Mouse (Mus musculus): ENCODE measurements around the gene Dkk3. TPM values are rescaled to one million over a fixed set of nuclear protein-coding genes. Genes with fewer than 3 reads are reported as not detected.
A peak's percentile ranks its signal among the peaks of the same experiment; 100 is the strongest.
"Not testable (repeated sequence)": the region's sequence is repeated elsewhere in the genome, so short reads cannot be mapped to it uniquely, and the experiment has no call there.

Gene Dkk3
- polyA plus RNA-seq, 1 experiment from 2014 or later: 35.1 TPM

DNA sequence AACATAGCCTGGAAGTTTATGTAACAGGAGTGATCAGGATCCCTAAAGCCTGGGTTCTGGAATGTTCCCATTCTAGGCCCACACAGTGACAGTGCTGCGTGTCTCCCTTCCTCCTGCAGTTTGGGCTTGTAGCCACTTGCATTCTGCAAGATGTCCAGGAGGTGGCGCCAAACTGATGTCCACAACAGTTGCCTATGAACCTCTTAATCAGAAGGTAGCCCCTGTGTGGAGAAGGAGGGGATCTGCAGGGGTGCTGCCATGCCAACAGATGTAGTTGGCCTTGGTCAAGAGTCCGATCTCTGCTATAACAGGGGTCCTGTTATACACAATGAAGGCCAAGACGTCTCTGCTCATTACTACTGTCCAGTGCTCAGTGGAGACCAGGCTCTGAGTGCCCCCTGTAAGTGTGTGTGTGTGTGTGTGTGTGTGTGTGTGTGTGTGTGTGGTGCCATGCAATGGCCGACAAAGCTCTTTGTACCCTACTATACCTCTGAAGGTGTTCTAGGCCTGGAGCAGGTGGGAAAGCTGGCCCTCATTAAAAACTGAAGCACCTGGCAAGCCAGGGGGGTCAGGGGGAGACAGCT is 24.5 kb upstream of the Dkk3 start:
- H3K9me3 ChIP-seq (replicated peaks; ENCODE audit: control insufficient read depth, low read length, poor library complexity, severe bottlenecking): no peaks in the 10 kb centered on the region
- 31% methylated on average over 5 of the region's 5 CpGs for WGBS
- H3K4me1 ChIP-seq (ENCODE audit: control insufficient read depth, insufficient read depth, low read length): 0 out of 2 replicates have a peak, but pooled peaks cover 7% of the 10 kb centered on the region

DNA sequence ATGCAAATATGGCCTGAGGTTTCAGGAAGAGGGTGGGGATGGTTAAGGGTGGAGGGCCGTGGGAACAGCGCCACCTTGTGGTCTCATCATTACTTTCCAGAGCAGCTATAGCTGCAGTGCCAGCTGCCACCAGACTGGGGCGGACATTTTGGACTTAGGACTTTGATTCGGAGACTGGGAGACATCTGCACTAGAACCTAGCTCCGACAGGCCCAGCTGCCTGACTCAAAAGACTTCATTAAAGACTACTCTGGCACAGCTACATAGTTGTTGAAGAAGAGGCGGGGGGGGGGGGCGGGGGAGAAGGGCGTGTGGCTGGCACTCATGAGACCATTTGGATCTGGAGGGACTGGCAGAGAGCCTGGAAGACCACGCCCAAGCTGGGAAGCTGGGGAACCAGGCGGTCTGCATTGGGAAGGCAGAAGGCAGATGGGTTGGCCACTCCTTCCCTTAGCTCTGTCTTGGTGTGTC is 21.4 kb upstream of the Dkk3 start:
- Histone ChIP-seq H3K4me2 (ENCODE audit: low read length) (no peak overlapping the region), H3K4me1 (ENCODE audit: control insufficient read depth, insufficient read depth, low read length) (0 out of 2 replicates have a peak, but pooled peaks cover 7% of the 10 kb centered on the region), H3K9ac (ENCODE audit: low read depth, low read length) (no peak overlapping the region)

More for the DNA sequence above, 24.5 kb upstream of the Dkk3 start:
- H3K27ac ChIP-seq (ENCODE audit: low read length): no peak overlapping the region
- no peaks in the 10 kb centered on the region for H3K36me3 ChIP-seq (ENCODE audit: control insufficient read depth, insufficient read depth, low read length)
- H3K4me2 ChIP-seq (ENCODE audit: low read length): no peak overlapping the region
- peak; percentile 54 for ATAC-seq
- no peak overlapping the region for H3K4me3 ChIP-seq (ENCODE audit: low read depth, low read length)
- H3K27me3 ChIP-seq (ENCODE audit: control insufficient read depth, insufficient read depth, low read depth, low read length): no peaks in the 10 kb centered on the region
- no peak overlapping the region for H3K9ac ChIP-seq (ENCODE audit: low read depth, low read length)

DNA sequence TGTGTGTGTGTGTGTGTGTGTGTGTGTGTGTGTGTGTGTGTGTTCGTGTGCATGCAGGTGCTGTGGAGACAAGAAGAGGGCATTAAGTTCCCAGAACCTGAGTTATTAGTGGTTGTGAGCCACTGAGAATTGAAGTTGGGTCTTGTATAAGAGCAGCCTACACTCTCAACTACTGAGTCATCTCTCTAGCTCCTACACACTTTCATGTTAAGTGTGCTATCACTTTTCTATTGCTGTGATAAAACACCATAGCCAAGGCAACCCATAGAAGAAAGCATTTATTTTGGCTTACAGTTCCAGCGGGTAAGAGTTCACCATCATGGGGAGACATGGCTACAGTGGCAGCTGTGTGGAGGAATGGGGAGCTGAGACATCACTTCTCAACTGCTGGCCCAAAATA is 17.8 kb upstream of the Dkk3 start:
- no peaks in the 10 kb centered on the region for H3K9me3 ChIP-seq (replicated peaks; ENCODE audit: control insufficient read depth, low read length, poor library complexity, severe bottlenecking)
- H3K36me3 ChIP-seq (ENCODE audit: control insufficient read depth, insufficient read depth, low read length): no peaks in the 10 kb centered on the region
- H3K4me1 ChIP-seq (ENCODE audit: control insufficient read depth, insufficient read depth, low read length): no peaks in the 10 kb centered on the region
- H3K4me3 ChIP-seq (ENCODE audit: low read depth, low read length): no peak overlapping the region
- no peak overlapping the region for H3K4me2 ChIP-seq (ENCODE audit: low read length)
- no peak for ATAC-seq
- H3K27ac ChIP-seq (ENCODE audit: low read length): no peak overlapping the region
- no peaks in the 10 kb centered on the region for H3K27me3 ChIP-seq (ENCODE audit: control insufficient read depth, insufficient read depth, low read depth, low read length)
- H3K9ac ChIP-seq (ENCODE audit: low read depth, low read length): no peak overlapping the region
- 92% methylated on average over 2 of the region's 2 CpGs for WGBS

More for the DNA sequence above, 21.4 kb upstream of the Dkk3 start:
- Histone ChIP-seq H3K9me3 (replicated peaks; ENCODE audit: control insufficient read depth, low read length, poor library complexity, severe bottlenecking) (no peaks in the 10 kb centered on the region), H3K27ac (ENCODE audit: low read length) (no peak overlapping the region), H3K36me3 (ENCODE audit: control insufficient read depth, insufficient read depth, low read length) (no peaks in the 10 kb centered on the region), H3K4me3 (ENCODE audit: low read depth, low read length) (no peak overlapping the region), H3K27me3 (ENCODE audit: control insufficient read depth, insufficient read depth, low read depth, low read length) (no peaks in the 10 kb centered on the region)
- ATAC-seq: peak; percentile 67
- 10% methylated on average over 8 of the region's 10 CpGs for WGBS

DNA sequence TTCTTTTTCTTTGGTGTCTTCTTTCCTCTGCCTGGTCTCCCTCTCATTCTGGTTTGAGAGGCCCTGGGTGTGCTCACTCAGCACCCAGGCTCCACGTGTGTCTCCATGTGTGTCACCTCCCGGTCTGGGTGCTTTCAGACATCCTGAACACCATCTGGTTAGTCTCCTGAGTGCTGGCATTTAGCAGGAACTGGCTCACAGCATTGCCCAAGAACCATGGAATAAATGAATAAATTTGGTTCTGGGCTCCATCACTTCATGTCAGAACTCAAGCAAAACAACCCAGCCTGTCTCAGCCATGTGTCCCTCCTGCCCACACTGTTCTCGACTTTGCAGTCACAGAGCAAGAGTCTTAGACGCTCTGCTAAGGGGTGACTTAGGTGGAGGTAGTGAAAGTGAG is 13.8 kb upstream of the Dkk3 start:
- no peaks in the 10 kb centered on the region for H3K9me3 ChIP-seq (replicated peaks; ENCODE audit: control insufficient read depth, low read length, poor library complexity, severe bottlenecking)
- no peak overlapping the region for H3K27ac ChIP-seq (ENCODE audit: low read length)
- no peak overlapping the region for H3K9ac ChIP-seq (ENCODE audit: low read depth, low read length)
- WGBS: 78% methylated on average over 4 of the region's 4 CpGs
- H3K4me3 ChIP-seq (ENCODE audit: low read depth, low read length): no peak overlapping the region
- no peaks in the 10 kb centered on the region for H3K4me1 ChIP-seq (ENCODE audit: control insufficient read depth, insufficient read depth, low read length)
- no peak overlapping the region for H3K4me2 ChIP-seq (ENCODE audit: low read length)
- no peaks in the 10 kb centered on the region for H3K27me3 ChIP-seq (ENCODE audit: control insufficient read depth, insufficient read depth, low read depth, low read length)
- ATAC-seq: no peak
- H3K36me3 ChIP-seq (ENCODE audit: control insufficient read depth, insufficient read depth, low read length): no peaks in the 10 kb centered on the region

DNA sequence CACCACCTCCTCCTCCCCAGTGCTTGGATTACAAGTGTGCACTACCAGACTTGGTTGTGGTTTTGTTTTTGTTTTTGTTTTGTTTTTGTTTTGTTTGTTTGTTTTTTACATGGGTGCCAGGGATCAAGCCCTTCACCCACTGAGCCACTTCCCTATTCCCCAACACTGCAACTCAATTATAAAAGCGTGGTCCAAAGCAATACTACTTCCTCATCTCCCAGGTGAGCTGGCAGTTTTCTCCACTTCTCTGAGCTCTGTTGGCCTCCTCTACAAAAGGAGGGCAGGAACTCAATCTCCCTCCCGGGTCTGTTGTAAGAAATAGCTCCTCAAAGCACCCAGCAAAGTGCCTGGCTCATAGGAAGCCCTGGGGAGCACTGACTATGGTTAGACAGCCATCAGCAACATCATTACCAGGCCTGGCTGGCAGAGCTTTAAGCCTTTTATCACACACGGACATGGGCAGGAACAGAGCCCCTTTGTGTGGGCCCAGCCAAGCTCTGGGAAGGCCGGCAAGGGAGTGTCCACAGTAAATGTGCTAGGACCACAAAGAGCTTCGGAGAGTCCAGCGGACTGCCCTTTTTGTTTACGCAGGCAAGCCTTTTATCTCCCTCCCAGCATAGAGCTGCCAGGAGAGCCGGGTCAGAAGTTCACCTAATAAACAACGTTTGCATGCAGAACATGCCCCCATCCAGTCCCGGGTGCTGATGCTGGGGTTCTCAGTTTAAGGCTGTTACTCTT is 11.3 kb upstream of the Dkk3 start:
- WGBS: 17% methylated on average over 10 of the region's 10 CpGs
- no peak overlapping the region for H3K4me2 ChIP-seq (ENCODE audit: low read length)
- no peak overlapping the region for H3K9ac ChIP-seq (ENCODE audit: low read depth, low read length)
- no peaks in the 10 kb centered on the region for H3K9me3 ChIP-seq (replicated peaks; ENCODE audit: control insufficient read depth, low read length, poor library complexity, severe bottlenecking)
- H3K36me3 ChIP-seq (ENCODE audit: control insufficient read depth, insufficient read depth, low read length): no peaks in the 10 kb centered on the region
- no peak overlapping the region for H3K4me3 ChIP-seq (ENCODE audit: low read depth, low read length)
- H3K27me3 ChIP-seq (ENCODE audit: control insufficient read depth, insufficient read depth, low read depth, low read length): no peaks in the 10 kb centered on the region
- ATAC-seq: peak; percentile 58; the same call in 1 of the 2 replicates
- H3K4me1 ChIP-seq (ENCODE audit: control insufficient read depth, insufficient read depth, low read length): no peaks in the 10 kb centered on the region
- H3K27ac ChIP-seq (ENCODE audit: low read length): no peak overlapping the region

DNA sequence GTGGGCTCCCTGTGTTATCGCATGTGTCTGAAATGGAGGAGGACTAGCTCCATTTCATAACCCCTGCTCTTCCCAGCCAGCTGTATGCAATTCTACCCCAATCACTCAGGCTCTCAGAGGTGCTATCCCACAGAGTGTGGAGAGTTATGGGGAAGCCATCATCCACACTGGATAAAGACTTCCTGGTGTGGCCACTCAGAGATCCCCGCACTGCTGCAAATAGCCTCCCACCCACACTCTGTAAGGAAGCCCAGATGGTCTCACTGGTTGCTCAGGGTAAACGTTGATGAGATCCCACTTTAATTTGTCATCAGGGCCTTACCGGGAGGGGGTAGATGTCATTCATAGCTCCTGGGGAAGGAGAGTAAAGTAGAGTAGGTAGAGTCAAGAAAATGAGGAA is 6.7 kb upstream of the Dkk3 start:
- Histone ChIP-seq H3K4me3 (ENCODE audit: low read depth, low read length) (no peak overlapping the region), H3K36me3 (ENCODE audit: control insufficient read depth, insufficient read depth, low read length) (no peaks in the 10 kb centered on the region), H3K27ac (ENCODE audit: low read length) (no peak overlapping the region), H3K9me3 (replicated peaks; ENCODE audit: control insufficient read depth, low read length, poor library complexity, severe bottlenecking) (no peaks in the 10 kb centered on the region), H3K4me2 (ENCODE audit: low read length) (no peak overlapping the region), H3K9ac (ENCODE audit: low read depth, low read length) (no peak overlapping the region), H3K4me1 (ENCODE audit: control insufficient read depth, insufficient read depth, low read length) (peaks cover 3% of the 10 kb centered on the region; the same call in 1 of the 2 replicates), H3K27me3 (ENCODE audit: control insufficient read depth, insufficient read depth, low read depth, low read length) (no peaks in the 10 kb centered on the region)
- ATAC-seq: no peak
- 81% methylated on average over 4 of the region's 4 CpGs for WGBS

DNA sequence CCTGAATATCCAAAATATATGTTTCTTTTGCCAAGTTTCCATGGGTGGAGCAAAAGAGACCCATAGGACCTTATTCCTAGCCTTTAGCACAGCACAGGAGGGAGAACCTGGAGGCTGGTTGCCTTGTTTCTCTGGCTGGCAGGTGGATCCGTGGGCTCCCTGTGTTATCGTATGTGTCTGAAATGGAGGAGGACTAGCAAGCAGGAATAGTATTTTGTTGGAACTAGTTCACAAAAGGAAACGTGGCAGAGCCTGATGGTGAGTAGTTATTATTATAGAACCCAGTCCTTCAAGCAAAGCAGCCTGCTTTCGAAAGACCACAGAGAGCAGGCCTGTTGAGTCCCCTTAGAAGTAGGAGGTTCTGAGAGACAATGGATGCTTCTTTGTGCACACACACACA is 6.2 kb upstream of the Dkk3 start:
- not testable (repeated sequence) for ATAC-seq; H3K4me1 ChIP-seq (ENCODE audit: control insufficient read depth, insufficient read depth, low read length); H3K27me3 ChIP-seq (ENCODE audit: control insufficient read depth, insufficient read depth, low read depth, low read length); H3K9me3 ChIP-seq (replicated peaks; ENCODE audit: control insufficient read depth, low read length, poor library complexity, severe bottlenecking); H3K4me2 ChIP-seq (ENCODE audit: low read length); H3K9ac ChIP-seq (ENCODE audit: low read depth, low read length); H3K27ac ChIP-seq (ENCODE audit: low read length); H3K36me3 ChIP-seq (ENCODE audit: control insufficient read depth, insufficient read depth, low read length); H3K4me3 ChIP-seq (ENCODE audit: low read depth, low read length)
- 88% methylated on average over 4 of the region's 4 CpGs for WGBS

DNA sequence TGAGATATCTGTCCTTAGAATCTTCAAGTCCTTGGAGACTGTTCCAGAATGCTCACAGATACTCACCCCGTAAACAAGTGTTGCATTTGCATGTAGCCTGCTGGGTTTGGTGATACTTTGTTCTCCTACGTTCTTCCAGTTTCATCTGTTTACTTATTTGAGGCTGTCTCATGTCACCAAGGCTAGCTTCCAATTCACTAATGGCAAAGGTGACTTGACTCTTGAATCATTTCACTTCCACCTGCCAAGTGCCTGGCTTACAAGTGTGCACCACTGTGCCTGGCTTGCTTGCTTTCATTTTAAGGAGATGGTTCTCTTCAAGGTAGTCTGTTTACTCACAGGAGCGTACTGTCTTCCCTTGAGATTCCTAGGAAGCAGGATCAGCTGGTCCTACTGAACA is 5.6 kb upstream of the Dkk3 start:
- Histone ChIP-seq H3K9ac (ENCODE audit: low read depth, low read length) (no peak overlapping the region), H3K9me3 (replicated peaks; ENCODE audit: control insufficient read depth, low read length, poor library complexity, severe bottlenecking) (no peaks in the 10 kb centered on the region), H3K27me3 (ENCODE audit: control insufficient read depth, insufficient read depth, low read depth, low read length) (no peaks in the 10 kb centered on the region), H3K36me3 (ENCODE audit: control insufficient read depth, insufficient read depth, low read length) (no peaks in the 10 kb centered on the region), H3K27ac (ENCODE audit: low read length) (no peak overlapping the region), H3K4me2 (ENCODE audit: low read length) (no peak overlapping the region), H3K4me3 (ENCODE audit: low read depth, low read length) (no peak overlapping the region), H3K4me1 (ENCODE audit: control insufficient read depth, insufficient read depth, low read length) (peaks cover 3% of the 10 kb centered on the region; the same call in 1 of the 2 replicates)
- ATAC-seq: no peak
- WGBS: 88% methylated on average over 3 of the region's 3 CpGs

DNA sequence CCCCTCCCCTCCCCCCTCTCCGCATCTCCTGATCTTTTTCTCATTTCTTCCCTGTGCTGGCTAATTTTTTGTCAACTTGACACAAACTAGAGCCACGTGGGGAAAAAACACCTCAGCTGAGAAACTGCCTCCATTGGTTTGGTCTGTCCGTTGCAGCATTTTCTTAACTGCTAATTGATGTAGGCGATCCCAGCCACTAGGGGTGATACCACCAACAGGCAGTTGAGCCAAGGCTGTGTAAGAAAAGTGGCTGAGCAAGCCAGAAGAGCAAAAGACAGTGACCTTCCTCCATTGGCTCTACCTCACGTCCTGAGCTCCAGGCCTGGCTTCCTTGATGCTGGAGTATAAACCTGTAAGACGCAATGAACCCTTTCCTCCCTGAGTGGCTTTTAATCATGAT is 978 bp upstream of the Dkk3 start:
- Histone ChIP-seq H3K27me3 (ENCODE audit: control insufficient read depth, insufficient read depth, low read depth, low read length) (peaks cover 14% of the 10 kb centered on the region), H3K4me1 (ENCODE audit: control insufficient read depth, insufficient read depth, low read length) (peaks cover 11% of the 10 kb centered on the region), H3K9ac (ENCODE audit: low read depth, low read length) (no peak overlapping the region), H3K9me3 (replicated peaks; ENCODE audit: control insufficient read depth, low read length, poor library complexity, severe bottlenecking) (no peaks in the 10 kb centered on the region), H3K4me3 (ENCODE audit: low read depth, low read length) (no peak overlapping the region), H3K27ac (ENCODE audit: low read length) (no peak overlapping the region), H3K36me3 (ENCODE audit: control insufficient read depth, insufficient read depth, low read length) (no peaks in the 10 kb centered on the region), H3K4me2 (ENCODE audit: low read length) (no peak overlapping the region)
- WGBS: 30% methylated on average over 5 of the region's 6 CpGs
- no peak for ATAC-seq

Measured in midbrain, embryonic 16.5 days (tissue).